Mouse (Mus musculus) urinary bladder, postnatal 36 days (tissue): Measurements from ENCODE around the gene Pnmt.

Source experiments
- DNase-seq, 2 experiments: peaks; one replicate each; pipeline ENCODE4 v3.0.0; 2022; ENCODE audit warnings: low spot score in 2 of 2, mixed read lengths in 1 of 2

The Pnmt gene

DNA sequence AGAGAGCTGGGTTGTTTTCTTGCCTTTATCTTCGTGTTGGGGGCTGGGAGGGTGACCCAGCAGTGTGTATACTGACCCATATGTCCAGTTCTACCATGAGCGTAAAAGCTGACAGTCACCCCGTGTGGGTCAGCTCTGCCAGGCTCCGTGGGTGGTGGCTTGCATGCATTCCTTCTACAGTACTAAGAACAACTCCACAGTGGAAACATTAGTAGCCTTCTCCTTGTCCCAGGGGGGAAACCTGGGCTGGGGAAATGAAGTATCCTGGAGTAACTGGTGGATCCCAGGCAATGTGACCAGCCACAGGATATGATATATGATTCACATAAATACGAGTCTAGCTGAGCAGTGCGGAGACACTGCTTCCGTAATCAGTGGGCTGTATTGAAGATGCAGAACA is 27.5 kb downstream of the Pnmt start:
- DNase-seq, result no peak

DNA sequence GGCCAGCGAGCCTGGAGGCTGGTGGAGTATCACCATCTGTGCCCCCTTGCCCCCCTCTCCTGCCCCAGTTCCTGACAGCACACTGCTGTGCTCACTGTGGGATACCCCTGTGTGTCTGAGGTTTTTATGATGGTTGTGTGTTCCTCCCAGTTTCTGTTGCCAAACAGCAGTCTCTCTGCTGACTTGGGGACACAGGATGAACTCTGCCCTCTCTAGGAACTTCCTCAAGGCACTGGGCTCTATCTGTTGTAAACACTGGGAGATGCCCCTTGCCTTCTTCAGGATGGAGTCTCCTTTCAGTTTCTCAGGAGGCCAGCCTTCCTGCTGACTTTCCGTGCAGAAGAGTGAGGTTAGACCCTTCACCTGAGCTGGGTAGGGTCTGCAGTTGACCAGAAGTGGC is 27.9 kb downstream of the Pnmt start:
- no peak for DNase-seq

- DNase-seq, result peak in 1 of 2 experiments; percentile 32
Measured at GRCm38 (mm10) chr11:98417074-98417473, 30.8 kb downstream of the Pnmt start.

DNA sequence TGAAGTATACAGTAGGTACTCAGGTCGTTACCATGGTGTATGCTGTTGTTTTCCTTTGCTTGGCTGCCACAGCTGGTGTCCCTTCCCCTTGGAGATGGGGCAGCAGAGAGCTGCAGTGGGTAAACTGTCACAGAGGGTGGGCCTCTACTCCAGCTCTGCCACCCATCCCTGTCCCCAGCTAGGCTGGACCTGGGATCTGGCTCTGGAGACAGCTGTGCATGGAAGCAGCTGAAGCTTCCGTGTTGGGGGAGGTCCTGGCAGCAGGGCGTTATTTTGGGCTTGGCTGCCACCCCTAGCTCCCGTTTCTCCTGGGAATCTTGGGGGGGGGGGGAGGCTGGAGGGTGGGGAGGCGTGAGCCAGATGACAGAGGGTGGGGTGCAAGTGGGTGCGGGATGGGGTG is 32.0 kb downstream of the Pnmt start:
- no peak for DNase-seq

DNA sequence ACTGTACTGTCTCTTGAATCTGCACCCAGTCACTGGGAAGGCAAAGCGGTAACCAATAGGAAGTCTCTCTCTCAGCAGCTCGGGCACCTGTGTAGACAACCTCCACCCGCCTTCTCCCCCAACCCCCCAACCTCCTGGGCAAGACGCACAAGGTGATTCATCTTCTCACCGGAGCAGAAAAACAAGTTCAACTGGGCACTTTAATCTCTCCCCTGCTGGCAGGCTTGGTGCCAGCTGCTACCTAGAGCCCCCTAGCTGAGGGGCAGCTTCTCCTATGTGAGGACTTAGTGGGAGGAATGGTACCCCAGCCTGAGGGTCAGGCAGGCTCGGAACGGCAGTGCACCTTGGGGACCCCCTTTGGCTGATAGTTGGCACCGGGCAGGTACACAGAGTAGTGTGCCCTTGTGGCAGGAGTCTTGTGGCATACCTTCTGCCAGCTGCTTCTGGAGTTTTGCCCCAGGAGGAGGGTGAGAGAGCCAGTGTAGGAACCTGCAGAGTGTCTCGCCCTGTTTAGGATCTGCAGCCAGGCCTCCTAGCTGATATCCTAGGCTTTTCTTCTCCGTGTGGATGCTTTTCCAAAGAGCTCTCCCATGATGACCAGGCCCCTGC is 32.8 kb downstream of the Pnmt start:
- DNase-seq, result peak; percentile 75

GRCm38 (mm10) chr11:98426592-98426991 is 40.3 kb downstream of the Pnmt start:
- DNase-seq, result no peak

- no peak for DNase-seq
Measured at GRCm38 (mm10) chr11:98428436-98428835, 42.2 kb downstream of the Pnmt start.

GRCm38 (mm10) chr11:98431743-98432502 is 45.7 kb downstream of the Pnmt start:
- DNase-seq, result no peak

GRCm38 (mm10) chr11:98435723-98436122 is 49.5 kb downstream of the Pnmt start:
- DNase-seq, result no peak

GRCm38 (mm10) chr11:98437441-98437840 is 51.2 kb downstream of the Pnmt start:
- DNase-seq, result no peak
